Mouse (Mus musculus): Measurements from ENCODE around the gene Ccr1.

Gene Ccr1

GRCm38 (mm10) chr9:123953551-123953950 is 14.9 kb downstream of the Ccr1 start:
- no peak for DNase-seq

- DNase-seq: no peak
Observed at GRCm38 (mm10) chr9:123951176-123951575, 17.3 kb downstream of the Ccr1 start.

GRCm38 (mm10) chr9:123949432-123949831 is 19.1 kb downstream of the Ccr1 start:
- no peak for DNase-seq

- no peak for DNase-seq
Observed at GRCm38 (mm10) chr9:123947815-123948214, 20.7 kb downstream of the Ccr1 start.

GRCm38 (mm10) chr9:123942025-123942424 is 26.5 kb downstream of the Ccr1 start:
- no peak for DNase-seq

GRCm38 (mm10) chr9:123941316-123941715 is 27.2 kb downstream of the Ccr1 start:
- DNase-seq: no peak

GRCm38 (mm10) chr9:123940628-123941027 is 27.9 kb downstream of the Ccr1 start:
- DNase-seq: no peak

- no peak for DNase-seq
Observed at GRCm38 (mm10) chr9:123940168-123940567, 28.3 kb downstream of the Ccr1 start.

GRCm38 (mm10) chr9:123937989-123938388 is 30.5 kb downstream of the Ccr1 start:
- DNase-seq: no peak

- no peak for DNase-seq
Observed at GRCm38 (mm10) chr9:123936604-123937280, 31.8 kb downstream of the Ccr1 start.

GRCm38 (mm10) chr9:123935776-123936175 is 32.7 kb downstream of the Ccr1 start:
- DNase-seq: no peak

- no peak for DNase-seq
Observed at GRCm38 (mm10) chr9:123935346-123935745, 33.1 kb downstream of the Ccr1 start.

GRCm38 (mm10) chr9:123933716-123934445 is 34.6 kb downstream of the Ccr1 start:
- no peak for DNase-seq

GRCm38 (mm10) chr9:123932911-123933675 is 35.4 kb downstream of the Ccr1 start:
- no peak for DNase-seq

GRCm38 (mm10) chr9:123931761-123932700 is 36.5 kb downstream of the Ccr1 start:
- DNase-seq: no peak

GRCm38 (mm10) chr9:123930926-123931325 is 37.6 kb downstream of the Ccr1 start:
- no peak for DNase-seq

GRCm38 (mm10) chr9:123930476-123930875 is 38.0 kb downstream of the Ccr1 start:
- no peak for DNase-seq

- no peak for DNase-seq
Observed at GRCm38 (mm10) chr9:123929936-123930335, 38.6 kb downstream of the Ccr1 start.

- DNase-seq: no peak
Observed at GRCm38 (mm10) chr9:123928759-123929246, 39.7 kb downstream of the Ccr1 start.

- DNase-seq: no peak
Observed at GRCm38 (mm10) chr9:123928118-123928758, 40.3 kb downstream of the Ccr1 start.

GRCm38 (mm10) chr9:123927281-123927960 is 41.1 kb downstream of the Ccr1 start:
- no peak for DNase-seq

Data from cerebellum, adult 9-10 months (tissue).